Mouse (Mus musculus): ENCODE measurements around the gene Shq1. TPM values are rescaled to one million over a fixed set of nuclear protein-coding genes. Genes with fewer than 3 reads are reported as not detected.
A peak's percentile ranks its signal among the peaks of the same experiment; 100 is the strongest.

Shq1 gene
- polyA plus RNA-seq, 1 experiment from 2014 or later = 23.7 TPM

DNA sequence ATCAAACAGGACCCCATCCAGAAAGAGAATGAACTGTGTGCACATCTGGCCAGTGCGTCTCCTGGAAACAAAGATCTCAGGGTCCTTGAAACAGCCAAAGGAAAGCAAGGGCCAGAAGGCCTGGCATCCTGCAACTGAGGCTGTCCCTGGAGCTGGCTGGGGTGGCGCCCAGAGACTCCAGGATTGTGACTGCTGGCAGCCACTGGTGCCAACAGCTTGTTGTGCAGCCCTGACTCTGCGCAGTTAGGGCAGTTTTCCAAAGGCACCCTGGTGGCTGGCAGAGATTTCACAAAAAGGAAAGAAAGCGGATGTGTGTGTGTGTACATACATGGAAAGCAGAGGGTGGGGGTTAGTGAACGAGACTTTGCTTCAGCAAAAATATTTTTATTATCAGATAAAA lies 10.6 kb downstream of the Shq1 start:
- no peaks in the 10 kb centered on the region for H3K4me1 ChIP-seq
- H3K27me3 ChIP-seq (replicated peaks; ENCODE audit: low read depth, poor library complexity, severe bottlenecking) = no peaks in the 10 kb centered on the region
- no peak overlapping the region for H3K27ac ChIP-seq (replicated peaks)
- 90% methylated on average over 5 of the region's 5 CpGs for WGBS
- no peak overlapping the region for H3K4me3 ChIP-seq
- no peaks in the 10 kb centered on the region for H3K9me3 ChIP-seq
- no peak for DNase-seq (ENCODE audit: low spot score)
- peaks cover 66% of the 10 kb centered on the region for H3K36me3 ChIP-seq (replicated peaks)

DNA sequence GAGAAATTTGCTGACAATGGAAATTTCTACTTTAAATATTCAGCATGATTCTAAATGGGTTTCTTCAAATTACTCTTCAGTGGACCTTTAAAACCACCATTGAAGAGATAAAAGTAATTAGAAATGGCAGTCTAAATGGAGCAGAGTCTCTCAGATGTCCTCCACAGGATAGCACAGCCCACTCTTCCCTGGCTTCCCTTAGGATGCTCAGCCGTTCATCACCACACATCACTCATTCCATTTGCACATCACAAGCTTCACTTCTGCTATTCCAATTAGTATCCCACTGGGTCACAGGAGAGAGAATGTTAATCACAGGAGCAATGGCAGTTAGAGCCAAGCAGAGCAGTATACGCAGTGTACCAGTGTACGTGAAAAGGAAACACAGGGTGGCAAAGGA lies 18.4 kb downstream of the Shq1 start:
- H3K4me1 ChIP-seq = no peaks in the 10 kb centered on the region
- DNase-seq (ENCODE audit: low spot score) = no peak
- WGBS = 86% methylated on average over 3 of the region's 3 CpGs
- no peak overlapping the region for H3K27ac ChIP-seq (replicated peaks)
- H3K36me3 ChIP-seq (replicated peaks) = peaks cover 17% of the 10 kb centered on the region
- H3K27me3 ChIP-seq (replicated peaks; ENCODE audit: low read depth, poor library complexity, severe bottlenecking) = no peaks in the 10 kb centered on the region
- H3K9me3 ChIP-seq = no peaks in the 10 kb centered on the region
- no peak overlapping the region for H3K4me3 ChIP-seq

DNA sequence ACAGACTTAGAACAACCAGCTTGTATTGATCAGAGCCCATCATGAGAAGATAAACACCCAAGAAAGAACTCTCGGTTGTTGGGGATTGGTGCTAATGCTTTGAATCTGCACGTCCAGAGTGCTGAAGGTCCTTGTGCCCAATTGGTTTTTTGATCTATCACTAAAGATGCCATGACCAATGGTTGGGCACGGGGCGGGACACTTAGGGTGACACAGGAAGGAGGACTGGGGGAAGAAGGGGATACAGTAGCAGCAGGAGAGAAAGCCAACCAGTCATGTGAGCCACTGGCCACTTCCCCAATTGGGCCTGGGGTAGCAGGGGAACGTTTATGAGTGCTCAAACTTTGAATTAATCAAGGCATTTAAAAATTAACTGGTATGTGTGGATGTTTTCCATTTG lies 23.8 kb downstream of the Shq1 start:
- H3K9me3 ChIP-seq = no peaks in the 10 kb centered on the region
- H3K27ac ChIP-seq (replicated peaks) = no peak overlapping the region
- H3K4me3 ChIP-seq = no peak overlapping the region
- H3K36me3 ChIP-seq (replicated peaks) = peaks cover 11% of the 10 kb centered on the region
- 0 out of 2 replicates have a peak, but pooled peaks cover 3% of the 10 kb centered on the region for H3K27me3 ChIP-seq (replicated peaks; ENCODE audit: low read depth, poor library complexity, severe bottlenecking)
- H3K4me1 ChIP-seq = no peaks in the 10 kb centered on the region; the same call in 1 of the 2 replicates
- 69% methylated on average over 5 of the region's 5 CpGs for WGBS
- no peak for DNase-seq (ENCODE audit: low spot score)

DNA sequence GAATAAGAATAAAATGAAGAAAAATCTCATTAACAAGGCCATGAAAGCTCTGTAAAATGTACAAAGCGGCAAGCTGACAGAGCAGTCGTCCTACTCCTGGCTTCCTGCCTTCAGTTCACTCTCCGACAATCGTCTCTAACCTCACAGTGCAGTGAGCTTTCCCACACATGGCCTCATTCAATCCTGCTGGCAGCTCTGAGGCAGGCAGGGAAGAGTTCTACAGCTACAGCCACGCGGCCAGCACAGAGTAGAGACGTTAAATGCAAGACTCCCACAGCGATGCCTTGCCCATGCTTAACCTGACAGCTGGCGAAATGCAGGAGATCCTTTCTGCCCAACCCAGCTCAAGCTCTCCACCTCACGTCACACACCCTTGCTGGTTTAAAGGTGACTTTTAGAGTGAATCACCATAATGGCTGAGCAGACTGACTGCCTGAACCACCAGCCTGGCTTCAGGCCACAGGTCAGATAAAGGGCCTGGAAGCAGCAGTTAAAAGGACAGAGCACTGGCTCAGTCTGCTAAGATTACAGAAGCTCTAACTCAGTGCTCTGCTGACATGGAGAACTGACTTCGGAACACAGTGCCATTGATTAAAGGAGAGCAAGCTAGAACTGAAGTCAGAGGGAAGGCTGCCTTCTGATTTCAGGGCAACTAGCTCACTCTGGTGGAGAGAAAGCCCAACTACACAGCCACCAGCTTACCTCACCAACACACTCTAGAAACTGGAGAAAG lies 25.3 kb downstream of the Shq1 start:
- WGBS = 83% methylated on average over 11 of the region's 11 CpGs
- Histone ChIP-seq H3K36me3 (replicated peaks) (peaks cover 11% of the 10 kb centered on the region), H3K4me3 (no peak overlapping the region), H3K4me1 (no peaks in the 10 kb centered on the region; the same call in 1 of the 2 replicates), H3K27ac (replicated peaks) (no peak overlapping the region), H3K27me3 (replicated peaks; ENCODE audit: low read depth, poor library complexity, severe bottlenecking) (0 out of 2 replicates have a peak, but pooled peaks cover 3% of the 10 kb centered on the region), H3K9me3 (no peaks in the 10 kb centered on the region)
- DNase-seq (ENCODE audit: low spot score) = peak; percentile 41

DNA sequence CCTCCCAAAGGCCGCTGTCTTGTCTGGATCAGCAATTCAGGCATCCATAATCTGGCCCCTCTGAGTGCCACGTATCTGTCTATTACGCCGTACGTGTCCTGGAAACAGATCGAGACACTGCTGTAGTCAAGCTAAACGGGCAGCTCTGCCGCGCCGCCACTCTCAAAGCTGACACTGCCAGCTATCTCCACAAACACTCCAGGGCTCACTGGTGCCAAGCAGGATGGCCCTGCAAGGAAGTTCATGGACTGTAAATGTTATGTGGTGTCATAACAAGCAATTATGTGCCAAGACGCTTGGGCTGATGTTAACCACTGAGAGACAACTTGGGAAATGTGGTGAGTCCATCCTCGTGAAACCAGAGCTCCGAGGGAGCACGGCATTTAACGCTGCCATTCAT lies 26.3 kb downstream of the Shq1 start:
- Histone ChIP-seq H3K27me3 (replicated peaks; ENCODE audit: low read depth, poor library complexity, severe bottlenecking) (0 out of 2 replicates have a peak, but pooled peaks cover 3% of the 10 kb centered on the region), H3K27ac (replicated peaks) (no peak overlapping the region), H3K4me1 (no peaks in the 10 kb centered on the region; the same call in 1 of the 2 replicates), H3K36me3 (replicated peaks) (peaks cover 16% of the 10 kb centered on the region), H3K4me3 (no peak overlapping the region), H3K9me3 (no peaks in the 10 kb centered on the region)
- 96% methylated on average over 15 of the region's 15 CpGs for WGBS
- DNase-seq (ENCODE audit: low spot score) = no peak

DNA sequence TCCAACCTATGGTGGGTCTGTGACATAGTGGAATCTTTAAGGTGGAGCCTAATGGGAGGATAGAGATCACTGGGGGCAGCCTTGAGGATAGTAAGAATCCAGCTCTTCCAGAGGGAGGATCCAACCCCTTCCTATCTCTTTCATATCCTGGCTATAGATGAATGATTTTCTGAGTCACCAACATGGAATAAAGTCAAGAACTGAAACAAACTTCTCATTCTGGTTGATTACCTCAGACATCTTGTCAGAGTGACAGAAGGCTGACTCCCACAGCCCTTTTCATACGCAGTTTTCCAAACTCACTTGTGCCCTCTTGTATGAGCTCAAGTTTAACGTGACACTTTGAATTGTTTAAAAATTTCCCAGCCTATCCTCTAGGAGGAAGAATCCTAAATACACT lies 28.2 kb downstream of the Shq1 start:
- Histone ChIP-seq H3K9me3 (no peaks in the 10 kb centered on the region), H3K27me3 (replicated peaks; ENCODE audit: low read depth, poor library complexity, severe bottlenecking) (0 out of 2 replicates have a peak, but pooled peaks cover 3% of the 10 kb centered on the region), H3K4me3 (no peak overlapping the region), H3K27ac (replicated peaks) (no peak overlapping the region), H3K36me3 (replicated peaks) (peaks cover 16% of the 10 kb centered on the region), H3K4me1 (no peaks in the 10 kb centered on the region; the same call in 1 of the 2 replicates)
- 87% methylated on average over 2 of the region's 2 CpGs for WGBS
- no peak for DNase-seq (ENCODE audit: low spot score)

DNA sequence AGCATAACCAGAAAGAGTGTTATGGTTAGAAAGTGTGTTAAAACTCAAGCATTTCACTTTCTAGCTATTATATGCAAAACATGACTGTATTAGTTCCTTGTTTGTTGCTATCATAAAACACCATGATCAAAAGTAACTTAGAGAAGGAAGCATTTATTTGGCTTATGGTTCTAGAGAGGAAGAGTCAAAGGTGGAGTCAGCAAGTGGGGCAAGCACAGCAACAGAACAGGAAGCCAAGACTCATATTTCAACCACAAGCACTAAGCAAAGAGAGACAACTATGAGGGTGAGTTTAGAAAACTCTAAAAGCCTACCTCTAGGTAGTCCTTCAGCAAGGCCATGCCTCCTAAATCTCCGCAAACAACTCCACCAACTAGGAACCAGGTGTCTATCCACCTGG lies 30.4 kb downstream of the Shq1 start:
- DNase-seq (ENCODE audit: low spot score) = no peak
- Histone ChIP-seq H3K9me3 (no peaks in the 10 kb centered on the region), H3K27ac (replicated peaks) (no peak overlapping the region), H3K4me1 (no peaks in the 10 kb centered on the region; the same call in 1 of the 2 replicates), H3K4me3 (no peak overlapping the region), H3K36me3 (replicated peaks) (peaks cover 18% of the 10 kb centered on the region), H3K27me3 (replicated peaks; ENCODE audit: low read depth, poor library complexity, severe bottlenecking) (0 out of 2 replicates have a peak, but pooled peaks cover 3% of the 10 kb centered on the region)
- WGBS = 100% methylated on average over 1 of the region's 1 CpGs

DNA sequence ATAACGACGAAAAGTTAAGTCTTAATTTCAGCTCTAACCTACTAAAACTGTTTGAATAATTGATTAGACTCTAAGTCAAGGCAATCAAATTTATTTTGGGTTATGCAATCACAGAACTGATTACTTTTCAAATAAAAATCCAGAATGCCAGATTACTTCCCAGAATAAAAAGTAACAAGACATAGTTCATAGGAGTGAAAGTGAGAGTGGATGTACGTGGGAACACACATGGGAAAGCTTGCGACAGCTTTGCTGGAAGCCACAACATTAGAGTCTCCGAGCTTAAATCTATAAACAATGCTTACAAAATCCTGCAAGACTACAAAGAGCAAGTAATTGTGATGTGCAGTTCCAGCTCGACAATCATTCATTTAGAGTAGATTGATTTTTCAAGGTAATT lies 41.9 kb downstream of the Shq1 start:
- 89% methylated on average over 6 of the region's 6 CpGs for WGBS
- Histone ChIP-seq H3K9me3 (no peaks in the 10 kb centered on the region), H3K4me1 (no peaks in the 10 kb centered on the region), H3K27ac (replicated peaks) (no peak overlapping the region), H3K27me3 (replicated peaks; ENCODE audit: low read depth, poor library complexity, severe bottlenecking) (no peaks in the 10 kb centered on the region), H3K4me3 (no peak overlapping the region), H3K36me3 (replicated peaks) (peaks cover 40% of the 10 kb centered on the region)
- no peak for DNase-seq (ENCODE audit: low spot score)

DNA sequence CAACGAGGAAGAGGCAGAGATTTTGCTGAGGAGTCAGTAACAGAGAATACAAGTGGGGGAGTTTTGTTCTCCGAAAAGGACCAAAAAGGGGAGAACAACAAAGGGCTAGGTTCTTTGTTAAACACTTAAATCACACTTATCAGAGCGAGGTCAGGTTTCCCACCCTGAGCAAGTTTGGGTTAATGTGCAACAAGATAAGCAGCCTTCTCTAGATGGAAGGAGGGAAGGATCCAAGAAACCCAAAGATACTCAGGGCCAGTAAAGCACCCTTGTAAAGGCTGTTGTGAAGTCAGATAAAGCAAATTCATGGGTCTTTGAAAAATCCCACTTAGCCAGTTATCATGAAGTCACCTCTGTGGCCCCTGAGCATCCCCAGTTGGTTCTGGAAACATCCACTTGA lies 42.7 kb downstream of the Shq1 start:
- no peak overlapping the region for H3K27ac ChIP-seq (replicated peaks)
- peaks cover 40% of the 10 kb centered on the region for H3K36me3 ChIP-seq (replicated peaks)
- no peak for DNase-seq (ENCODE audit: low spot score)
- no peaks in the 10 kb centered on the region for H3K27me3 ChIP-seq (replicated peaks; ENCODE audit: low read depth, poor library complexity, severe bottlenecking)
- 82% methylated on average over 3 of the region's 3 CpGs for WGBS
- no peaks in the 10 kb centered on the region for H3K4me1 ChIP-seq
- H3K9me3 ChIP-seq = no peaks in the 10 kb centered on the region
- H3K4me3 ChIP-seq = no peak overlapping the region

DNA sequence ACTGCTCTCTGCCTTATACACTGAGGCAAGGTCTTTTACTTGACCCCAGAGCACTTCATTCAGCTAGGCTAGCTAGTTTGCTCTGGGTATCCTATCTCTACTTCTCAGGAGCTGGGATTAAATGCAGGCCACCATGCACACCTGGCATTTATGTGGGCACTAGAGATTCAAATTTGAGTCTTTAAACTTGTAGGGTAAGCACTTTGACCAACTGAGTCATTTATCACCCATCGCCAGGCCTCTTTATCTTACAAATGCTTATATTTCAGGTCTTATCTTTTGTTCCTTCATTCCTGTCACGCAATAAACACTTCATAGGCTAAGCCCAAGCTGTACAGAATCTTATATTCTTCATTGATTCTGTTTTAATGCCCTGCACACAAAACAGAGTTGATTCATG lies 47.0 kb downstream of the Shq1 start:
- Histone ChIP-seq H3K27me3 (replicated peaks; ENCODE audit: low read depth, poor library complexity, severe bottlenecking) (no peaks in the 10 kb centered on the region), H3K9me3 (no peaks in the 10 kb centered on the region), H3K4me3 (no peak overlapping the region), H3K27ac (replicated peaks) (no peak overlapping the region), H3K4me1 (no peaks in the 10 kb centered on the region), H3K36me3 (replicated peaks) (peaks cover 26% of the 10 kb centered on the region)
- no peak for DNase-seq (ENCODE audit: low spot score)
- 94% methylated on average over 2 of the region's 2 CpGs for WGBS

DNA sequence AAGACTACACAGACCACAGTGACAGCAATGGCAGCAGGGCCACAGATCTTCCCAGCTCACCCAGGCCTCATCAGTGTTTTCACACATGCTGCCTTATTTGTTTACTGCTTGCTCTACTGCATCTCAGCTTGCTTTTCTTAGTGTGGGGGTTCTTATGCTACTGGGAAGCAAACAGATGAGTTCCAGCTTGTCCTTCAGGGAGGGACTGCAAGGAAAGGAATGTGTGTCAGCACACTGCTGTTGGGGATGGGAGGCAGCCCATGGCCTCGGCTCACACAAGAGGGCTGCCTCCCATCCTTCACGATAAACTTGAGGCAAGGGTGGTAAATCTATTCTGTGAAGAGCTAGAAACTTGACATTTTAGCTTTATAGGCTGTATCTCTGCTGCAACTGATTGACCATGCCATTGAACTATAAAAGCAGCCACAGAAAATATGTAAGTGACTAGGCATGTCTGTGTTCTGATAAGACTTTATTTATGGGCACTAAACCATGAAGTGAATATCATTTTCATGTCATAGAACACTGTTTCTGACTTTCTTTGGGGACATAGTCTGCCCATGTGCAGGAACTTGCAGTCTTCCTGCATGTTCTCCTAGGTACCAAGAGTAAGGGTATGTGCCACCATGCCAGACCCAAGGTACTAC lies 48.0 kb downstream of the Shq1 start:
- no peaks in the 10 kb centered on the region for H3K9me3 ChIP-seq
- H3K27ac ChIP-seq (replicated peaks) = no peak overlapping the region
- 72% methylated on average over 2 of the region's 2 CpGs for WGBS
- no peaks in the 10 kb centered on the region for H3K27me3 ChIP-seq (replicated peaks; ENCODE audit: low read depth, poor library complexity, severe bottlenecking)
- peaks cover 26% of the 10 kb centered on the region for H3K36me3 ChIP-seq (replicated peaks)
- no peaks in the 10 kb centered on the region for H3K4me1 ChIP-seq
- no peak overlapping the region for H3K4me3 ChIP-seq
- DNase-seq (ENCODE audit: low spot score) = no peak

DNA sequence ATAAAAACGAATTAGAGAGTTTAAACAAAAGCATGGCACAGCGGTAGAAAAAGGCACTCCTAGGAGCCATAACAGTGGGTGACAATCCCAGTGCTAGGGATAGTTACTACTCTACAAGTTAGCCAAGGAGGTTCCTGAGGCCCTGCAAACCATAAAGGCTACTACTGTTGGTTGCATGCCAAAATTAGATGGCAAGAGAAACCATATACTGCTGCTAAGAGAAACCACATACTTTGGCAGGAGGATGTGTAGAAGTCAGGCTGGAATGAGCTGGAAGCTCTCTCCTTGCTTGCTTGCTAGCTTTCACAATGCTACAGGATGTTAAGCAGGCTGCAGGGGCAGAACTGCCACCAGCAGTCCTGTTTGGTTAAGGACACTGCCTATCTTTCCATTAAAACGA lies 50.5 kb downstream of the Shq1 start:
- Histone ChIP-seq H3K27ac (replicated peaks) (no peak overlapping the region), H3K4me3 (no peak overlapping the region), H3K9me3 (no peaks in the 10 kb centered on the region), H3K4me1 (no peaks in the 10 kb centered on the region), H3K27me3 (replicated peaks; ENCODE audit: low read depth, poor library complexity, severe bottlenecking) (no peaks in the 10 kb centered on the region), H3K36me3 (replicated peaks) (peaks cover 8% of the 10 kb centered on the region; the same call in 1 of the 2 replicates)
- 85% methylated on average over 3 of the region's 3 CpGs for WGBS
- DNase-seq (ENCODE audit: low spot score) = no peak

DNA sequence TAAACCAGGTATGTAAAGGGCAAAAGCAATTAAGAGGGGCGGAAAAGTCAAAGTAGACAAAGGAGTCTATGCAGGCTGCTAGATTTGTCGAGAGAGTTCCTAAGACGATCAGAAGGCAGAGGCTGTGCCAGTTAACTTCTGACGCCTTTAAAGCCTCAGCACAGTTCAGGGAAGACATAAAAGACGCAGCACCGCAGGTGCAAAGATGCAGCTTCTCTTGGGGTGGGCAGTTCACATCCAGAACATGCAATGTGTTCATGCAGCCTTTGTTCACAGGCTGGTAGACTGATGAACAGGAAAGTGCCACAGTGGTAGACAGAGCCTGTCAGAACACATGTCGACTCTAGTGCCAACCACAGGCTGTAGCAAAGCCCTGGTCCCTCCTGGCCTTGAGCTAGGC lies 51.6 kb downstream of the Shq1 start:
- Histone ChIP-seq H3K27ac (replicated peaks) (no peak overlapping the region), H3K36me3 (replicated peaks) (peaks cover 6% of the 10 kb centered on the region; the same call in 1 of the 2 replicates), H3K27me3 (replicated peaks; ENCODE audit: low read depth, poor library complexity, severe bottlenecking) (no peaks in the 10 kb centered on the region), H3K9me3 (no peaks in the 10 kb centered on the region), H3K4me3 (no peak overlapping the region), H3K4me1 (no peaks in the 10 kb centered on the region; the same call in 1 of the 2 replicates)
- WGBS = 93% methylated on average over 7 of the region's 7 CpGs
- DNase-seq (ENCODE audit: low spot score) = no peak
